Mouse (Mus musculus) macrophage (primary cell): ENCODE measurements around the gene Dusp12. TPM values are rescaled to one million over a fixed set of nuclear protein-coding genes. Genes with fewer than 3 reads are reported as not detected.
A peak's percentile ranks its signal among the peaks of the same experiment; 100 is the strongest.

Experiments
- H3K27ac ChIP-seq: fragments of 350-480 bp; formaldehyde crosslinking; 2 replicates; pipeline ENCODE4 v1.9.0; 2021
- H3K36me3 ChIP-seq: fragments of 350-480 bp; formaldehyde crosslinking; 2 replicates; pipeline ENCODE4 v1.9.0; 2021; ENCODE audit errors: inconsistent target
- H3K4me3 ChIP-seq: fragments of 350-480 bp; formaldehyde crosslinking; 2 replicates; pipeline ENCODE4 v1.9.0; 2021; ENCODE audit errors: inconsistent target
- H3K79me2 ChIP-seq: fragments of 350-480 bp; formaldehyde crosslinking; 2 replicates; pipeline ENCODE4 v1.9.0; 2021; ENCODE audit errors: inconsistent target
- WGBS: methylation state at CpG from one replicate; pipeline ENCODE4 v1.1.7; 2026; ENCODE audit warnings: inconsistent platforms; ENCODE audit not compliant: missing documents; 5-methylcytosine and 5-hydroxymethylcytosine counted together
- polyA plus RNA-seq: library from polyadenylated mRNA; stranded (reverse); fragments of 250-400 nt; gene quantifications from 3 replicates; pipeline ENCODE4 v1.2.4, GENCODE M21; 2018; ENCODE audit warnings: inconsistent platforms

Dusp12 gene
- polyA plus RNA-seq, 1 experiment from 2014 or later, result 9.6 TPM

DNA sequence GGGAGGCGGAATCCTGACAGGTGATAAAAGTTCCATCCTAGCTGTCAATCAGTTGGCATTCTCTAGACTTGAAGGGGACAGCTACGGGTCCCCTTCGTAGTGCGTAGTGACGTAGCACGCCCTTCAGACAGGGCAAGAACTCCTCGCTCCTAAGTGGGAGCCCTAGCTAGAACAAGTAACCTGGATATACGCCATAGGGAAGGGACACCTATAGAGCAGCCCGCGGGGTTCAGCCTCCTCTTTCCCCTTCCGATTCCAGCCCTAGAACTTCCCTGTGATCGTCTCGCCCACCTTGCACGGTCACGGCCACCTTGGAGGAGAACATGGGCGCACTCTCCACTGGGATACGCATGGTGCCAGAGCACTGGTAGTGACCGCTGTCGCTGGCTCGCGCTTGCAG lies 23.0 kb upstream of the Dusp12 start:
- Histone ChIP-seq H3K27ac (no peak overlapping the region), H3K36me3 (no peaks in the 10 kb centered on the region), H3K4me3 (no peak overlapping the region), H3K79me2 (no peaks in the 10 kb centered on the region)
- WGBS, result 44% methylated on average over 21 of the region's 21 CpGs

- 16% methylated on average over 68 of the region's 71 CpGs for whole genome bisulfite sequencing
- H3K4me3 ChIP-seq, result no peak overlapping the region
- H3K36me3 ChIP-seq, result no peaks in the 10 kb centered on the region
- H3K27ac ChIP-seq, result no peak overlapping the region
- H3K79me2 ChIP-seq, result no peaks in the 10 kb centered on the region
Measured at GRCm38 (mm10) chr1:170907456-170908191, 22.3 kb upstream of the Dusp12 start.

DNA sequence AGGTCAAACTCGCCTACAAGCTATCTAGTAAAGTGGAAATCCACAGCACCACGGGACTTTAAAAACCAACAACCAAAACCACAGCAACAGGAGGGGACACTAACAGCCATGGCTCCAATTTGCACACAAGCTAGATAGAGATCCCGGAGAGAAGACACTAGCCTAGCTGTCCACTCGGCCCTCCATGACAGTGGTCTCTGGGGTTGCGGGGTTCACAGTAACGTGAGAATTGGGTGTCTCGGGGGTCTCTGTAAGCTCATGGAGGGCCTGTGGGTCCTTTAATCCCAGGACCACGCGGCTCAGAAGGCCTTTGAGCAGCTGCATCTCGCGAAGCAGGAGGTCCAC lies 21.7 kb upstream of the Dusp12 start:
- 58% methylated on average over 11 of the region's 11 CpGs for WGBS
- no peaks in the 10 kb centered on the region for H3K36me3 ChIP-seq
- H3K4me3 ChIP-seq, result no peak overlapping the region
- H3K27ac ChIP-seq, result no peak overlapping the region
- H3K79me2 ChIP-seq, result no peaks in the 10 kb centered on the region

- Histone ChIP-seq H3K27ac (peak overlapping the region; percentile 66), H3K79me2 (no peaks in the 10 kb centered on the region), H3K4me3 (no peak overlapping the region), H3K36me3 (no peaks in the 10 kb centered on the region)
- 31% methylated on average over 5 of the region's 5 CpGs for WGBS
Measured at GRCm38 (mm10) chr1:170903485-170903884, 18.1 kb upstream of the Dusp12 start.

DNA sequence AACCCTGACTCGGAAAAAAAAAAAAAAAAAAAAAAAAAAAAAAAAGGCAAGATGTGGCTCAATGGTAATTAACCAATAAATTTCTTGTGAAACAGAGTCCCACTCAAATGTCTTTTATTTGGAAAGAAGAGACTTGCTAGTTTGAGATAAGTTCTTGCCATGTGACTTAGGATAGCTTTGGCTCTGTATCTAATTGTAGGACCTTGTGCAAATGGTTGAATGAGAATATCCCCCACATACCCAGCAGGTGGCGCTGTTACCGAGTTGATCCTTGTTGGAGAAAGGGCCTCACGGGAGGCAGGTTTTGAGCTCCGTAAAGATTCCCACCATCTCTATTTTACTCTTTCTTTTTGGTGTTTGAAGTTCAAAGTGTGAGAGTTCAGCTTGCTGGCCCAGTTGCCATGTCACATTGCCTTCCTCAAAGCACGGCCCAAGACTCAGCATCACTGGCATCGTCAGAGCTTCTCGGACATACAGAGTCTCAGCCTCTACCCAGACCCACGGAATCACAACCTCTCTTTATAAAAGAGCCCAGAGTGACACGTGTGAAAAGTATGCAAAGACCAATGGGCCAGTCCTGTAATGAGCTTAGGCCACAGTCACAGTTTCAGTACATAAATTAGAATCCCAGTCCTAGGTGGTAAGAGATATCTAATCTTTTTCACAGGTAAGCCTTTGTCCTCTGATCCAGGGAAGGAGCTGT lies 16.3 kb upstream of the Dusp12 start:
- Histone ChIP-seq H3K36me3 (no peaks in the 10 kb centered on the region), H3K4me3 (no peak overlapping the region), H3K79me2 (no peaks in the 10 kb centered on the region), H3K27ac (peak overlapping the region; percentile 66)
- WGBS, result 39% methylated on average over 9 of the region's 10 CpGs

DNA sequence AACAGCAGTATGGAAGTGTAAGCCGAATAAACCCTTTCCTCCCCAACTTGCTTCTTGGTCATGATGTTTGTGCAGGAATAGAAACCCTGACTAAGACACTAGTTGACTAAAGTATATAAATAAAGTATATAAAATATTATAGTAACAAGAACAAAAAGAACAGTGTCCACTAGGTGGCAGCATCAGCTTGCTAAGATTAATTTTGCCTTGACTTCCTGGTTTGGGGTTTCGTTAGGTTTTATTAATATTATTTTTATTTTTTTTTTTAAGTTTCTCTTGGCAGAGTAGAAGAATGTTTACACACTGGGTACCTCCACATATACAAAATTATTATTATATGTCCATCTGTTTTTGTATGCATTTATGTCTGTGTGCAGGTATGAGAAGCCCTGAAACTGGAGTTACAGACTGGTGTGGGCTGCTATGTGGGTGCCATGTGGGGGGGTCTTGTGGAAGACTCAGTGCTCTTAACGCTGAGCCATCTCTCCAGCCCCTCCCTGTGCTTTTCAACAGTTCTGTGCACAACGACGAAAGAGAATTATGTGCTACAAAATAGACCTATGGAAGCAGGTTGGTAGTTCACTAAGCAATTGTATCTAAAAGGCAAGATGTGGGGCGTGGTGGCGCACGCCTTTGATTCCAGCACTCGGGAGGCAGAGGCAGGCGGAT lies 15.6 kb upstream of the Dusp12 start:
- Histone ChIP-seq H3K4me3 (no peak overlapping the region), H3K36me3 (no peaks in the 10 kb centered on the region), H3K27ac (peak overlapping the region; percentile 51)

GRCm38 (mm10) chr1:170898413-170899075 lies 13.2 kb upstream of the Dusp12 start:
- Histone ChIP-seq H3K79me2 (no peaks in the 10 kb centered on the region), H3K4me3 (no peak overlapping the region), H3K27ac (peak overlapping the region; percentile 66), H3K36me3 (no peaks in the 10 kb centered on the region)
- WGBS, result 33% methylated on average over 16 of the region's 16 CpGs

More for the DNA sequence above, 15.6 kb upstream of the Dusp12 start:
- WGBS, result 19% methylated on average over 5 of the region's 10 CpGs
- H3K79me2 ChIP-seq, result no peaks in the 10 kb centered on the region

GRCm38 (mm10) chr1:170896651-170897281 lies 11.4 kb upstream of the Dusp12 start:
- Histone ChIP-seq H3K36me3 (no peaks in the 10 kb centered on the region), H3K79me2 (no peaks in the 10 kb centered on the region), H3K4me3 (no peak overlapping the region), H3K27ac (peak overlapping the region; percentile 66)
- 21% methylated on average over 5 of the region's 5 CpGs for WGBS

DNA sequence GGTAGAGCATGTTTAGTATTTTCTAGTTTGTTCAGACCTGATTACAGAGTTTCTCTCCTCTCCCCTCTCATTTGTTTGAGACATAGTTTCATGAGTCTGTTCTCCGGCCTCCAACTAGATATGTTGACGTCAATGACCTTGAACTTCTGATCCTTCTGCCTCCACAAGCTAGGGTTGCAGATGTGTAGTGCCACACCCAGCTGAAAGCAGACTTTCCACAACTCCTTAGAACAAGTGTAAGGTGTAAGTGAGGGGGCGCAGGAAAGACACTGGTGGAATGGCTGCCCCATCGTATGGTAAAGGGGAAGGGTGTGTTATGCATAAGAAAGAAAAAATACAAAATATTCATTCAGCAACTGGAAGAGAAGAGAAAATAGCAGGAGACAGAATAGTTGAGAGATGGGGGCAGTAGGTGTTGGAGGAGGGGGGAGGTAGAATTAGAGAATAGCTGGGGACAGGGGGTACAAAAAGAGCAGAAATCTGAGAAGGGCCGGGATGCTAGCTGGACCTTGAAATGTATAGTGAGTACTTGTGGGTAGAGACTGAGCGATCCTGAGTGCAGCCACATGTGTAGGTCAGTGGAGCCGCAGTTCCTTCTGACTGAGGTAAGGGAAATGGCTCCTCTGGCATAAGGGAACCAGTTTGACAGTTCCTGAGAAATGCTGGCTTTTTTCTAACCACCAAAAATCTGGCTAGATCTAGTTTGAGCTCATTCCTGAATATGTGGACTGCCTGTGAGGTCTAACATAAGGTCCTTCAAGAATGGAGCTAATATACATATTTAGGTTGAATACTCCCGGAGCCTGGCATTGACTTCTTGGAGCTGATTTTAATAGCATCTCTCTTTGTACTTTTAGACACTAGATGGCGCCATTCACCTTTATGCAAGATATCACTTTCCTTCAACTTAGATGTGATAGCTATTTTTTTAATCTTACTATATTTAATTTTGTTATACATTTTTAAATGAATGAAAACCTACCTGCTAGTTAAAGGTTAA lies 9.6 kb upstream of the Dusp12 start:
- Histone ChIP-seq H3K27ac (no peak overlapping the region), H3K36me3 (no peaks in the 10 kb centered on the region), H3K79me2 (no peaks in the 10 kb centered on the region), H3K4me3 (no peak overlapping the region)
- WGBS, result 63% methylated on average over 9 of the region's 9 CpGs

GRCm38 (mm10) chr1:170892279-170892678 lies 6.9 kb upstream of the Dusp12 start:
- WGBS, result 100% methylated on average over 1 of the region's 1 CpGs
- Histone ChIP-seq H3K4me3 (no peak overlapping the region), H3K36me3 (no peaks in the 10 kb centered on the region), H3K79me2 (no peaks in the 10 kb centered on the region), H3K27ac (no peak overlapping the region)

DNA sequence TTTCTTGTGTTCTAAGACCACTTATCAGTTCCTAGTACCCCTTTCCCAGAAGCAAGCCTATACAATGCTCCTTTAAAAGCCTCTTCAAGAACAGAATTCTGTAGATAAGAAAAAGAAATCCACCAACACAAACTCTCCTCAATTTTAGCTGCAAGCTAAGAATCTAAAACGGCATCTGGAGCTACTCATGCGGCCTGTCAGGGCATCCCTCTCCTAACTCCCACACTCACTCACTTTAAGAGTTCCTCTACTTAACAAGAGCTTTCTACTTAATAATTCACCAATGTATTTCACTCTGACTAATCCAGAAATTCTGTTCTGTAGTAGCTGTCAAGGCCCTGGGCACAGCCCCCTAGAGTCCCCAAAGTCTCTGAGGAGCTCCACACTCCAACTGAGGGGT lies 6.3 kb upstream of the Dusp12 start:
- 91% methylated on average over 2 of the region's 2 CpGs for WGBS
- Histone ChIP-seq H3K4me3 (no peak overlapping the region), H3K36me3 (no peaks in the 10 kb centered on the region), H3K27ac (no peak overlapping the region), H3K79me2 (no peaks in the 10 kb centered on the region)

DNA sequence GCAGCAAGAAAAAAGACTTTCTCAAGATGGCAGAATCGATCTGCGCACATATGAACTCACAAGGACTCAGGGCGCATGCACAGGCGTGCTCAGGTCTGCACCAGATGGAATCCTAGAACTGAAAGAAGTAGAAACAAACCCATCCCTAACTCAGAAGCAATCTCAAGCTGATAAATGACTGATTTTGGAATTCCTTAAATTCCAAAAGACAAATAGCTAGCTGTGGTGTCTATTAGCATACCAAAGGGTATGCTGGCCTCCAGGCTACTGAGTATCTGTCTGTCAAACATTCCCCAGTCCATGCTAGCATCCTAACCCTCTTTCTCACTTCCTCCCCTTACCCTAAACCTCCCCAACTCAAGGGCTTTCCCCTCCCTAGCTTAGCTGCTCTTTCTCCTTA lies 4.0 kb upstream of the Dusp12 start:
- H3K4me3 ChIP-seq, result no peak overlapping the region
- 93% methylated on average over 4 of the region's 4 CpGs for WGBS
- H3K27ac ChIP-seq, result no peak overlapping the region
- H3K79me2 ChIP-seq, result peaks cover 7% of the 10 kb centered on the region
- H3K36me3 ChIP-seq, result no peaks in the 10 kb centered on the region

GRCm38 (mm10) chr1:170886044-170886458 lies 711 bp upstream of the Dusp12 start:
- 64% methylated on average over 6 of the region's 6 CpGs for WGBS
- Histone ChIP-seq H3K4me3 (no peak overlapping the region), H3K79me2 (peaks cover 37% of the 10 kb centered on the region), H3K27ac (no peak overlapping the region), H3K36me3 (peaks cover 2% of the 10 kb centered on the region; the same call in 1 of the 2 replicates)
